ENCODE assay signal across 8 mouse cellular contexts in genomic region chr4:136145362-136145885, GRCm38 (mm10). TPM values are rescaled to one million over a fixed set of nuclear protein-coding genes. Genes with fewer than 3 reads are reported as not detected.
DNase-seq lines count a peak whose midpoint lies in the region; ATAC-seq and TF ChIP-seq lines count a peak whose summit lies in the region.

No protein-coding gene starts in this region.

- no peaks in the 10 kb centered on the region for H3K36me3 ChIP-seq in lung, embryonic 16.5 days (ENCODE audit: control insufficient read depth, insufficient read depth, low read length)
- H3K36me3 ChIP-seq in forebrain, embryonic 14.5 days (ENCODE audit: control insufficient read depth, insufficient read depth, low read length): no peaks in the 10 kb centered on the region
- peaks cover 12% of the 10 kb centered on the region for H3K36me3 ChIP-seq in limb, embryonic 14.5 days (ENCODE audit: control insufficient read depth, insufficient read depth, low read length)
- peaks cover 10% of the 10 kb centered on the region for H3K36me3 ChIP-seq in small intestine, adult 2 months (ENCODE audit: control insufficient read depth, insufficient read depth, low read length)

- WGBS in lung, embryonic 16.5 days: 5% methylated on average over 11 of the region's 11 CpGs
- WGBS in forebrain, embryonic 14.5 days: 21% methylated on average over 11 of the region's 11 CpGs
- 4% methylated on average over 11 of the region's 11 CpGs for WGBS in limb, embryonic 14.5 days
- WGBS in small intestine, adult 2 months: 22% methylated on average over 11 of the region's 11 CpGs

- no peak for DNase-seq in lung, postnatal 25 days (ENCODE audit: low spot score)
- no peak for DNase-seq in forebrain, embryonic 14.5 days (ENCODE audit: low spot score)
- DNase-seq in limb, embryonic 14.5 days (ENCODE audit: low spot score): no peak
- no peak for DNase-seq in cerebellum, postnatal 4 days (ENCODE audit: low spot score in 2 of 2)
- no peak for DNase-seq in frontal cortex, postnatal 14 days (ENCODE audit: low spot score in 2 of 2)
- no peak for DNase-seq in gastrocnemius, postnatal 10 days

- H3K9me3 ChIP-seq in lung, embryonic 16.5 days (ENCODE audit: control insufficient read depth, low read length): no peaks in the 10 kb centered on the region
- no peaks in the 10 kb centered on the region for H3K9me3 ChIP-seq in forebrain, embryonic 14.5 days (replicated peaks; ENCODE audit: control insufficient read depth, low read length)
- H3K9me3 ChIP-seq in limb, embryonic 14.5 days (ENCODE audit: control insufficient read depth, low read length): no peaks in the 10 kb centered on the region

- TF ChIP-seq POLR2A in limb, embryonic 14.5 days (IDR thresholded peaks at IDR 0.05; ENCODE audit: borderline replicate concordance, extremely low read depth, insufficient read depth, insufficient read length): no peak
- no peak for TF ChIP-seq POLR2A in small intestine, adult 2 months (IDR thresholded peaks at IDR 0.05; ENCODE audit: low read depth, low read length)

- ATAC-seq in lung, embryonic 16.5 days (ENCODE audit: low read depth): no peak
- no peak for ATAC-seq in forebrain, embryonic 14.5 days
- ATAC-seq in limb, embryonic 14.5 days (ENCODE audit: low FRiP score, low read depth): no peak

- peak overlapping the region; percentile 100 for H3K27ac ChIP-seq in lung, embryonic 16.5 days (ENCODE audit: low read length)
- no peak overlapping the region for H3K27ac ChIP-seq in forebrain, embryonic 14.5 days (ENCODE audit: low read depth, low read length)
- H3K27ac ChIP-seq in limb, embryonic 14.5 days (replicated peaks; ENCODE audit: low read depth, low read length): peak overlapping the region; percentile 99
- H3K27ac ChIP-seq in small intestine, adult 2 months (ENCODE audit: insufficient read depth, low read depth, low read length): peak overlapping the region; percentile 98

- H3K27me3 ChIP-seq in lung, embryonic 16.5 days (ENCODE audit: control insufficient read depth, insufficient read depth, low read depth, low read length): no peaks in the 10 kb centered on the region
- H3K27me3 ChIP-seq in forebrain, embryonic 14.5 days (replicated peaks; ENCODE audit: control insufficient read depth, insufficient read depth, low read length): peaks cover 29% of the 10 kb centered on the region
- no peaks in the 10 kb centered on the region for H3K27me3 ChIP-seq in limb, embryonic 14.5 days (ENCODE audit: control insufficient read depth, insufficient read depth, low read length)
- H3K27me3 ChIP-seq in small intestine, adult 2 months (ENCODE audit: control insufficient read depth, insufficient read depth, low read length): no peaks in the 10 kb centered on the region

- peak overlapping the region; percentile 94 for H3K9ac ChIP-seq in lung, embryonic 16.5 days (ENCODE audit: low read length)
- peak overlapping the region; percentile 71; the same call in 1 of the 2 replicates for H3K9ac ChIP-seq in forebrain, embryonic 14.5 days (ENCODE audit: low read length)
- peak overlapping the region; percentile 91 for H3K9ac ChIP-seq in limb, embryonic 14.5 days (ENCODE audit: low read depth, low read length, severe bottlenecking)

- no peak; the same call in 1 of the 2 replicates for TF ChIP-seq CTCF in small intestine, adult 2 months (IDR thresholded peaks at IDR 0.05; ENCODE audit: extremely low read depth, insufficient read length, insufficient replicate concordance, low read depth, low read length)

- peak overlapping the region; percentile 67 for H3K4me2 ChIP-seq in lung, embryonic 16.5 days (ENCODE audit: low read depth, low read length)
- peak overlapping the region; percentile 89 for H3K4me2 ChIP-seq in forebrain, embryonic 14.5 days (ENCODE audit: low read length)
- peak overlapping the region; percentile 64 for H3K4me2 ChIP-seq in limb, embryonic 14.5 days (replicated peaks; ENCODE audit: low read depth, low read length, severe bottlenecking)

- H3K4me1 ChIP-seq in lung, embryonic 16.5 days (replicated peaks; ENCODE audit: control insufficient read depth, insufficient read depth, low read length): peaks cover 59% of the 10 kb centered on the region
- H3K4me1 ChIP-seq in forebrain, embryonic 14.5 days (ENCODE audit: control insufficient read depth, insufficient read depth, low read length): peaks cover 33% of the 10 kb centered on the region
- peaks cover 65% of the 10 kb centered on the region for H3K4me1 ChIP-seq in limb, embryonic 14.5 days (ENCODE audit: control insufficient read depth, insufficient read depth, low read length)
- peaks cover 31% of the 10 kb centered on the region for H3K4me1 ChIP-seq in small intestine, adult 2 months (ENCODE audit: control insufficient read depth, insufficient read depth, insufficient read length, low read length)

- H3K4me3 ChIP-seq in lung, embryonic 16.5 days (ENCODE audit: low read length): peak overlapping the region; percentile 72
- peak overlapping the region; percentile 50 for H3K4me3 ChIP-seq in forebrain, embryonic 14.5 days (ENCODE audit: low read depth, low read length)
- peak overlapping the region; percentile 72 for H3K4me3 ChIP-seq in limb, embryonic 14.5 days (replicated peaks; ENCODE audit: low read length)
- H3K4me3 ChIP-seq in small intestine, adult 2 months (ENCODE audit: low read depth, low read length): peak overlapping the region; percentile 77

RNA-seq across cellular contexts. Expression of gene Id3, which starts 2.1 kb away (rescaled TPM):
- 560 and 561 TPM in 2 replicates for polyA plus RNA-seq in lung, embryonic 16.5 days (2015; fragmentation: Nextera tagmentation; extraction: Ambion mirVana)
- polyA plus RNA-seq in forebrain, embryonic 14.5 days (2014; fragmentation: Nextera tagmentation; extraction: Ambion mirVana): 117 and 118 TPM in 2 replicates
- polyA plus RNA-seq in limb, embryonic 14.5 days (2012; rRNA removed): 417 and 561 TPM in 2 replicates
- polyA plus RNA-seq in limb, embryonic 14.5 days (2014; fragmentation: Nextera tagmentation; extraction: Ambion mirVana): 500 and 565 TPM in 2 replicates
- 262 and 519 TPM in 2 replicates for polyA plus RNA-seq in small intestine, adult 2 months (2012; rRNA removed)
- total RNA-seq in gastrocnemius, postnatal 10 days (2021): 10 to 100 TPM; 33.3 to 48.8 TPM

RNA-seq across cellular contexts. Expression of gene E2f2, which starts 26.8 kb away (rescaled TPM):
- polyA plus RNA-seq in lung, embryonic 16.5 days (2015; fragmentation: Nextera tagmentation; extraction: Ambion mirVana): 18.4 and 18.8 TPM in 2 replicates
- polyA plus RNA-seq in forebrain, embryonic 14.5 days (2014; fragmentation: Nextera tagmentation; extraction: Ambion mirVana): 4.5 and 5.5 TPM in 2 replicates
- 8.9 and 9.4 TPM in 2 replicates for polyA plus RNA-seq in limb, embryonic 14.5 days (2012; rRNA removed)
- polyA plus RNA-seq in limb, embryonic 14.5 days (2014; fragmentation: Nextera tagmentation; extraction: Ambion mirVana): 5.9 and 6.8 TPM in 2 replicates
- 7.5 and 11.5 TPM in 2 replicates for polyA plus RNA-seq in small intestine, adult 2 months (2012; rRNA removed)
- total RNA-seq in gastrocnemius, postnatal 10 days (2021): 10 to 100 TPM in 1 of 2 experiments, 1 to 10 TPM in 1; 6.9 to 11.0 TPM
